Mouse (Mus musculus): ENCODE data around the gene Hbs1l. TPM values are rescaled to one million over a fixed set of nuclear protein-coding genes. Genes with fewer than 3 reads are reported as not detected.
A peak's percentile ranks its signal among the peaks of the same experiment; 100 is the strongest.

Gene Hbs1l
- 10 to 100 TPM; 74.9 to 79.7 TPM for total RNA-seq (2021)
- long read RNA-seq, experiment 1, transcript Hbs1l-209 (18 exons, 2,733 nt): major isoform, 90 of 122 reads
- long read RNA-seq, experiment 1, partial matches to known transcripts: 2 of 122 reads
- long read RNA-seq, experiment 1, other reads (novel, unspliced or antisense): 23 of 122 reads
- long read RNA-seq, experiment 2, transcript Hbs1l-201 (18 exons, 2,793 nt): minor isoform, 6 of 136 reads
- long read RNA-seq, experiment 2, transcript Hbs1l-209 (18 exons, 2,733 nt): major isoform, 110 of 136 reads
- long read RNA-seq, experiment 2, partial matches to known transcripts: 4 of 136 reads
- long read RNA-seq, experiment 2, other reads (novel, unspliced or antisense): 15 of 136 reads

GRCm38 (mm10) chr10:21295759-21296621, at the start of gene Hbs1l:
Hbs1l (plus strand) TSS chr10:21295979.
- DNase-seq (ENCODE audit: low spot score in 2 of 2): peak; percentile 90 to 95

GRCm38 (mm10) chr10:21248556-21248955, 47.2 kb upstream of the Hbs1l start:
- no peak for DNase-seq (ENCODE audit: low spot score in 2 of 2)

GRCm38 (mm10) chr10:21251881-21252534, 43.8 kb upstream of the Hbs1l start:
- peak; percentile 2 to 5 for DNase-seq (ENCODE audit: low spot score in 2 of 2)

GRCm38 (mm10) chr10:21252800-21253199, 43.0 kb upstream of the Hbs1l start:
- no peak for DNase-seq (ENCODE audit: low spot score in 2 of 2)

DNA sequence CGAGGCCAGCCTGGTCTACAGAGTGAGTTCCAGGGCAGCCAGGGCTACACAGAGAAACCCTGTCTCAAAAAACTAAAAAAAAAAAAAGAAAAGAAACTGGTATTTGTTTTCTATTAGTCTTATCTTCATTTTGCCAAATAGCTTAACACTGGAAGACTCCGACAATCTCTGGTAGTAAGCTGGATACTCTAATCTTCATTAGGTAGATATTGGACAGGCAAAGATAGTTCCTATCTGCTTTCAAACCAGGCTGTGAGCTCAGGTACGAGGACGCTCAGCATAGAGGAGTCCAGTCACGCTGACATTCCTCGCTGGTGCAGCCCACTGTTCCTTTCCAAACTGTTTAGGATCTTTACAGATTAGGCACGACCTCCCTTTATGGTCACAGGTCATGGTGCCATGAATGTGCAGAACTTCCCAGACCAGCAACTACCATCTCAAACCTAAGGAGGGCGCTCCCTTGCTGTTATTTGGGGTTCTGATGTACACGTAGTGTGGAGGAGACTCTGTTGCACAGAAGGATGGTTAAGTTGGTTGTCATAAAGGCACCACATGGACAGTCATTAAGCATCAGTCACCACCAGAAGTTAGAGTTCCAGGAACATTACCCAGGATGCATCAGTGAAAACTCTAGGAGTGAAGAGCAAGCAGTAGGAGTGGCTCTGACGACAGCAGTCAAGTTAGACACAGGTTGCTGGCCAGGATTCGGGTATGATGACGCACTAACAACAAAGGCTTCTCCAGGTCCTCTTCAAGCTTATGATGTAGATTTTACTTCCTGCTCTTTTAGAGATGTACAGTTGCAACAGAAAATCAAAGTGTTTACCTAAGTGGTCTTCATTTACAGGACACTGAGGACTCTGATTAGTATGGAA, 41.3 kb upstream of the Hbs1l start:
- no peak for DNase-seq (ENCODE audit: low spot score in 2 of 2)

DNA sequence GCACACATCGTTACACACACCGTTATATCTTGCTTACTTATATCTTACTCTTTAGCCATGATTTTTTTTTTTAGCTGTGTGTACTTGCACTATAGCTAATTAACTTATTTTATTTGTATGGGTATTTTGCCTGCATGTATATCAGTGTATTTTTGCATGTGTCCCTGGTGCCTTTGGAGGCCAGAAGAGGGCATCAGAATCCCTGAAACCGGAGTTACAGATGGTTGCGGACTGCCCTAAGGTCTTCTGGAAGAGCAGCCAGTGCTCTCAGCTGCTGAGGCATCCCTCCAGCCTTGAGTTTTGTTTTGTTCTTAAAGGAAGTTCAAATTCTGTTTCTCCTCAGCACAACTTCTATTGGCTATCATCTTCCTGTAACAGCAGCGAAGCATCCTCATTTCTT, 38.5 kb upstream of the Hbs1l start:
- DNase-seq (ENCODE audit: low spot score in 2 of 2): no peak

- no peak for DNase-seq (ENCODE audit: low spot score in 2 of 2)
Measured at GRCm38 (mm10) chr10:21259649-21260048, 36.1 kb upstream of the Hbs1l start.

GRCm38 (mm10) chr10:21265188-21265587, 30.6 kb upstream of the Hbs1l start:
- no peak for DNase-seq (ENCODE audit: low spot score in 2 of 2)

DNA sequence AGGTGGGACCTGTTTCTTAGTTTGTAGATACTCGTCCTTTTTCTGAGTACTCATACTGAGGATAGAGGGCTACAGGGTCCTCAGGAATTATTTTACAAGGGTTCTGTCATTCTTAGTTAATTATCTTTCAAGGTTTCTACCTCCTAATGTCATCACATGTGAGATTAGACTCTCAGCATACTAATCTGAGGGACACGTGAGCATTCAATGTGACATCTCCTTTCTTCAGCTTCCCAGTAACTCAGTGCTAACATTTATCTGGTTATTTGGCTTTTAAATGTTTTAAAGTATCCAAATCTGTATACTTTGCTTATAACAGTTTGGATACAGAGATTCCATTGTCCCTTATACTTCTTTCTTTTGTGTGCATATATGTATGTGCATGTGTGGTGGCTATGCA, 28.3 kb upstream of the Hbs1l start:
- no peak for DNase-seq (ENCODE audit: low spot score in 2 of 2)

GRCm38 (mm10) chr10:21268786-21269410, 26.9 kb upstream of the Hbs1l start:
- DNase-seq (ENCODE audit: low spot score in 2 of 2): no peak

- DNase-seq (ENCODE audit: low spot score in 2 of 2): no peak
Measured at GRCm38 (mm10) chr10:21269920-21270319, 25.9 kb upstream of the Hbs1l start.

- no peak for DNase-seq (ENCODE audit: low spot score in 2 of 2)
Measured at GRCm38 (mm10) chr10:21270905-21271304, 24.9 kb upstream of the Hbs1l start.

- DNase-seq (ENCODE audit: low spot score in 2 of 2): no peak
Measured at GRCm38 (mm10) chr10:21271310-21271709, 24.5 kb upstream of the Hbs1l start.

- no peak for DNase-seq (ENCODE audit: low spot score in 2 of 2)
Measured at GRCm38 (mm10) chr10:21271785-21272184, 24.0 kb upstream of the Hbs1l start.

DNA sequence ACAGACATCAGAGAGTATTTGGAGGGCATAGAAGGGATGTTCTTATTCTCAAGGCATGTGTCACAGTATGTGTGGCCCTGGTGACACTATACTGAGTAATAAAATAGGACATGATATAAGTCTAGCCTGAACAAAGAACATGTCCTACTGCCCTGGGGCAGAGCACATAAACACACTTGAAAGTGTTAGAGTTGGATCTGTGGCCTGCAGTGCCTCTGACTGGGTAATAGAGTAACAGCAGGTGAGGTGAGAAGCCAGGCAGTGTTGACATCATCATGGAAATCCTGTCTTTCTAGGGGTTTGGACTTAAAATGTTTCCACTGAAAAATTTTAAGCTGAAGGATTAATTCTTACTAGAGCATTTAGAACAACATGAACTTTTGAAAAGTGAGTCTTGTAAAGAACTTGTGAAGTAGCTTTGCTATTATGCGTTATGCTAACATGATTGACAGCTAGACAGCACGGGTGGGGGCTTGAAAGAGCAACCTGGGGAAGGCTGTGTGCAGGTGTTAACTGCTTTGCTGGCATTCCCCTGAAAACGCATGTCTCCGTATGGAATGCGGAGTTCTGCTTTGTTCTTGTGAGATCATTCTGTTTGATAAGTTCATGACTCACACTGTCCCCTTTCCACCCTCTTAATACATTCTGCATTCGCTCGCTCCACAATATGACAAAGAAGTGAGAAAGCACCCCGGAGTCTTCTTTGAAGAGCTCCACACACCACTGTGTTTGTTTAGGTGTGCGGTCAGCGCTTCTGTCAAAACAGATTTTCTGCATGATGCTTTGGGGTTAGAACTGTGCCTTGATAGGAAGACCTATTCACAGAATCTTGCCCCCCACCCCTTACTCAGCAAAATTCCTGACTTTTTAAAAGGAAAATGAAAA, 8.3 kb upstream of the Hbs1l start:
- no peak for DNase-seq (ENCODE audit: low spot score in 2 of 2)

DNA sequence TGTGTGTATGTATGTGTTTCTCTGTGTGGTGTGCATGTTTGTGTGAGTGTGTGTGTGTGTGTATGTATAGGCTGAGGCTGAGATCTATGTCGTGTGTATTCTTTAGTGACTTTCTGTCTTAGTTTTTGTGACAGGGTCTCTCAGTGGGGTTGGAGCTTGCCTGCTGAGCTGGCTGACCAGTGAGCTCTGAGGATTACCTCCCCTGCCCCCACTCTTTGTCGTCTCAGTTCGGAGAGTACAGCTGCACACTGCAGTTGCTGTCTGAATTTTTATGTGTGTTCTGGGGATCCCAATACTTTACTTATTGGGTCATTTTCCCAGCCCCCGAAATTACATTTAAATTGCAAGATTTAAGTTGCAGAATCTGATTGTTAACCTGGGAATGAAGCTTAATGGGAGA, 4.6 kb upstream of the Hbs1l start:
- DNase-seq (ENCODE audit: low spot score in 2 of 2): no peak

- DNase-seq (ENCODE audit: low spot score in 2 of 2): no peak
Measured at GRCm38 (mm10) chr10:21294217-21294616, 1.6 kb upstream of the Hbs1l start.

GRCm38 (mm10) chr10:21295397-21295758, 401 bp upstream of the Hbs1l start:
- DNase-seq (ENCODE audit: low spot score in 2 of 2): no peak

DNA sequence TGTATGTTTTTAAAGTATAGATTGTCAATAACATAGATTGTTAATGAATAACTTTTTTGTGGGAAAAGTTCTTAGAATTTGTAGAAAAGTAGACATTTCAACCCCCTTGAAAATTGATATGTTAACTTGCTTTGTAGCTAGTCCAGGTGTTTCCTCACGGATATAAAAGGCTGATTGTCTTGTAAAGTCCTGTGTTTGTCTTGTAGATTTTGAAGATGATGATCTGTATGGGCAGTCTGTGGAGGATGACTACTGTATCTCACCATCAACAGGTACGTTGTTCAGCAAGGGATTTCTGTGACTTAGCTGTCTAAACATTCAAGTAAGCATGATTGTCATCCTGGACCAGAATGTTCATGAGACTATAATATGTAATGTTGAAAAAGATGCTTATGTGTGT, 3.2 kb downstream of the Hbs1l start:
- DNase-seq (ENCODE audit: low spot score in 2 of 2): no peak

Measured in layer of hippocampus, postnatal 14 days (tissue).